Mouse (Mus musculus) left cerebral cortex, postnatal 4 days (tissue): ENCODE results near the gene Arhgef10l. TPM values are rescaled to one million over a fixed set of nuclear protein-coding genes. Genes with fewer than 3 reads are reported as not detected.

Experiments used
- DNase-seq: peaks from one replicate; pipeline ENCODE4 v3.0.0-alpha.2; 2022
- intact Hi-C: fragments of 180-260 bp; cut with DNase I; formaldehyde crosslinking; loops from one replicate; pipeline ENCODE4 v1.15.1; 2025
- total RNA-seq, 2 experiments: library from RNA; stranded (reverse); gene quantifications; 2 replicates each; pipeline ENCODE4 v1.2.3; 2021

Arhgef10l gene
- total RNA-seq, 2 experiments from 2014 or later = 50.6 to 52.0 TPM

GRCm38 (mm10) chr4:140694551-140695060 lies 28.8 kb upstream of the Arhgef10l start:
- no peak for DNase-seq
- intact Hi-C loops = no loop called here

- no peak for DNase-seq
- intact Hi-C loops = no loop called here
These were observed 27.7 kb upstream of the Arhgef10l start for GRCm38 (mm10) chr4:140693513-140693912.

GRCm38 (mm10) chr4:140691481-140691880 lies 25.7 kb upstream of the Arhgef10l start:
- intact Hi-C loops = no loop called here
- no peak for DNase-seq

GRCm38 (mm10) chr4:140689873-140690655 lies 24.3 kb upstream of the Arhgef10l start:
- no peak for DNase-seq
- intact Hi-C loops = no loop called here

GRCm38 (mm10) chr4:140688826-140689425 lies 23.1 kb upstream of the Arhgef10l start:
- DNase-seq = no peak
- intact Hi-C loops = no loop called here

- DNase-seq = no peak
- intact Hi-C loops = no loop called here
These were observed 22.4 kb upstream of the Arhgef10l start for GRCm38 (mm10) chr4:140688044-140688825.

- no peak for DNase-seq
- intact Hi-C loops = no loop called here
These were observed 19.1 kb upstream of the Arhgef10l start for GRCm38 (mm10) chr4:140684881-140685303.

GRCm38 (mm10) chr4:140684141-140684871 lies 18.5 kb upstream of the Arhgef10l start:
- intact Hi-C loops = no loop called here
- DNase-seq = no peak

- DNase-seq = no peak
- intact Hi-C loops = no loop called here
These were observed 17.8 kb upstream of the Arhgef10l start for GRCm38 (mm10) chr4:140683608-140684007.

- no peak for DNase-seq
- intact Hi-C loops = no loop called here
These were observed 15.1 kb upstream of the Arhgef10l start for GRCm38 (mm10) chr4:140680731-140681397.

- DNase-seq = peak; percentile 83
- intact Hi-C loops = loop anchor here (10.0 kb wide), 1 partner anchor 85 kb away; no protein-coding TSS in a partner anchor
These were observed 14.0 kb upstream of the Arhgef10l start for GRCm38 (mm10) chr4:140679723-140680380.

- intact Hi-C loops = loop anchor here (10.0 kb wide), 1 partner anchor 84 kb away; no protein-coding TSS in a partner anchor
- peak; percentile 55 for DNase-seq
These were observed 13.2 kb upstream of the Arhgef10l start for GRCm38 (mm10) chr4:140679038-140679437.

- peak; percentile 93 for DNase-seq
- intact Hi-C loops = loop anchor here (10.0 kb wide), 1 partner anchor 80 kb away; no protein-coding TSS in a partner anchor
These were observed 8.6 kb upstream of the Arhgef10l start for GRCm38 (mm10) chr4:140674345-140674926.

GRCm38 (mm10) chr4:140673527-140674264 lies 7.9 kb upstream of the Arhgef10l start:
- intact Hi-C loops = loop anchor here (10.0 kb wide), 1 partner anchor 79 kb away; no protein-coding TSS in a partner anchor
- no peak for DNase-seq

- intact Hi-C loops = no loop called here
These were observed 2.0 kb upstream of the Arhgef10l start for GRCm38 (mm10) chr4:140667802-140668201.

GRCm38 (mm10) chr4:140665053-140665452 lies 759 bp downstream of the Arhgef10l start:
- intact Hi-C loops = no loop called here
- no peak for DNase-seq

More at GRCm38 (mm10) chr4:140667802-140668201, 2.0 kb upstream of the Arhgef10l start:
- no peak for DNase-seq

GRCm38 (mm10) chr4:140662882-140663585 lies 2.8 kb downstream of the Arhgef10l start:
- DNase-seq = no peak

More at GRCm38 (mm10) chr4:140662882-140663585, 2.8 kb downstream of the Arhgef10l start:
- intact Hi-C loops = no loop called here
